Mouse (Mus musculus): ENCODE measurements around the gene Rab27a.
"Not testable (repeated sequence)": the region's sequence is repeated elsewhere in the genome, so short reads cannot be mapped to it uniquely, and the experiment has no call there.

The Rab27a gene

DNA sequence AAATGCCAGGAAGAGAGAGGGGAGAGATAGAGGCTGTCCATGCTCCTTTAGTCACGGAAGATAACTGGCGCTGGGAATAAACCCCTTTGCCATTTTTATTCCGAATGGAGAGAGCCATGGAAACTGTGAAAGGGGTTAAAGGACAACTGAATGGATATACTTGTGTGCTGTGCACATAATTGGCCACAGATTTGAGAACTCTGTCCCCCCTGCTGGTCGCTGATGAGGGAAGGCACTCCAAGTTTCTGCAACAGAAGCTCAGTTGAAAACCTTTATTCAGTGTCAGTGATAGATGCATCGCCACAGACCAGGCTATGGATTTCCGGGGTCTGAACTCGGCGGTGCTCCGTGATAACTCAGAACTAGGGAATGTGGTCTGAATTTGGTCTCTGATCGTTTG lies 45.5 kb downstream of the Rab27a start:
- no peak for DNase-seq (ENCODE audit: low spot score)

- DNase-seq (ENCODE audit: low spot score): peak; percentile 67
Measured at GRCm38 (mm10) chr9:73091747-73092146, 47.1 kb downstream of the Rab27a start.

- DNase-seq (ENCODE audit: low spot score): no peak
Measured at GRCm38 (mm10) chr9:73094580-73094979, 49.9 kb downstream of the Rab27a start.

DNA sequence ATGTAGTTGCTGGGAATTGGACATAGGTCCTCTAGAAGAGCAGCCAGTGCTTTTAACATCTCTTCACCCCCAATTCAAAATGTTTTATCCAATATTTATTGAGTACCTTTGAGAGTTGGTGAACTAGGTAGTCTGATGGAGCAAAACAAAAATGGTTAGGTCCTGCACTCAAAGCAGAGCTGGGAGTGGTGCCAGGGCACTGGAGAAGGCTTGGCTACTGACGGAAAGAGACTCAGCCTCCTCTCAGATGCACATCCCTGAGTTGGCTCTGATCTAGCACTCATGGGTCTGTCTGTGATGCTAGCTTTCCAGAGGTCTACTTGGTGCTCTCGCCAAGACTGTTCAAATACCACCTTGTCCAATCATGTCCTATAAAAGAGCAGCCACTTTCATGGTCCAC lies 53.2 kb downstream of the Rab27a start:
- DNase-seq (ENCODE audit: low spot score): no peak

DNA sequence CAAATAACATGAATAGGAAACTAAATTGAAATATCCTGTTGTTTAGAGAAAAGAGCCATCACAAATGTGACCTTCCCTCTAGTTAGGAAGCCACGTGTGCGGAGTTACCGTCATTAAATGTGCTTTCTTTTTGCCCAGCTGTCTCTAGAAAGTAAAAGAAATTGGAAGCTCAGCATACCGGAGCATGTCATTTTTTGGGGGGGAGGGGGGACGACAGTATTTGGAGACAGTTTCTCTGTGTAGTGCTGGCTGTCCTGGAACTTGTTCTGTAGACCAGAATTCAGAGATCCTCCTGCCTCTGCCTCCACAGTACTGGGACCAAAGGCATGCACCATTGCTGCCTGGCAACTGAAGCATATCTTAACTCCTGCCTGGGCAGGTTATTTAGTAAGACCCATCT lies 56.9 kb downstream of the Rab27a start, which contains the start of gene Khdc3:
Khdc3 (plus strand) TSS at position 301 of the 400 bp plus-strand sequence.
- no peak for DNase-seq (ENCODE audit: low spot score)

DNA sequence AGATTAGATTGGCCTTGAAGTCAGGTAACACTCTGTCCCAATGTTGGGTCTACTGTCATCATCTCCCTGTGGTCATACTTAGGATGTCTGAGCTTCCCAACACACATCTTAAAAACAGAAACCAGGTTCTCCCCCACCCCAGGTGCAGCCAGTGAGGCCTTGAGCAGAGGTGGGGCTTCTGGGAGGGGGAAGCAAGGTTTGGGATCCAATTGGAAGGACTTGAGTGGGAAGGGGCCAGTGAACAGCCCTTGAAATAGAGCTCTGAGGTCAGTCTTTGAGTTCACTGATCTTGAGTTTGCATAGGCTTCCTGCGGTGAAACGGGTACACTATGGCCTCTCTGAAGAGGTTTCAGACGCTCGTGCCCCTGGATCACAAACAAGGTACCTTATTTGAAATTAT lies 57.5 kb downstream of the Rab27a start, which contains the start of gene Gm20509:
Gm20509 (plus strand) TSS at position 290 of the 400 bp plus-strand sequence.
- DNase-seq (ENCODE audit: low spot score): no peak

GRCm38 (mm10) chr9:73103159-73103879 lies 58.7 kb downstream of the Rab27a start:
- DNase-seq (ENCODE audit: low spot score): no peak

DNA sequence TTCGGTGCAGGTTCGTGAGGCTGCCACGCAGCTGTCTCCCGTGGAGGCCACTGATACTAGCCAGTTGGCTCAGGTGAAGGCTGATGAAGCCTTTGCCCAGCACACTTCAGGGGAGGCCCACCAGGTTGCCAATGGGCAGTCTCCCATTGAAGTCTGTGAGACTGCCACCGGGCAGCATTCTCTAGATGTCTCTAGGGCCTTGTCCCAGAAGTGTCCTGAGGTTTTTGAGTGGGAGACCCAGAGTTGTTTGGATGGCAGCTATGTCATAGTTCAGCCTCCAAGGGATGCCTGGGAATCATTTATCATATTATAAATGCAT lies 59.2 kb downstream of the Rab27a start:
- DNase-seq (ENCODE audit: low spot score): no peak

- no peak for DNase-seq (ENCODE audit: low spot score)
Measured at GRCm38 (mm10) chr9:73105141-73105540, 60.5 kb downstream of the Rab27a start.

GRCm38 (mm10) chr9:73105771-73106170 lies 61.1 kb downstream of the Rab27a start:
- no peak for DNase-seq (ENCODE audit: low spot score)

DNA sequence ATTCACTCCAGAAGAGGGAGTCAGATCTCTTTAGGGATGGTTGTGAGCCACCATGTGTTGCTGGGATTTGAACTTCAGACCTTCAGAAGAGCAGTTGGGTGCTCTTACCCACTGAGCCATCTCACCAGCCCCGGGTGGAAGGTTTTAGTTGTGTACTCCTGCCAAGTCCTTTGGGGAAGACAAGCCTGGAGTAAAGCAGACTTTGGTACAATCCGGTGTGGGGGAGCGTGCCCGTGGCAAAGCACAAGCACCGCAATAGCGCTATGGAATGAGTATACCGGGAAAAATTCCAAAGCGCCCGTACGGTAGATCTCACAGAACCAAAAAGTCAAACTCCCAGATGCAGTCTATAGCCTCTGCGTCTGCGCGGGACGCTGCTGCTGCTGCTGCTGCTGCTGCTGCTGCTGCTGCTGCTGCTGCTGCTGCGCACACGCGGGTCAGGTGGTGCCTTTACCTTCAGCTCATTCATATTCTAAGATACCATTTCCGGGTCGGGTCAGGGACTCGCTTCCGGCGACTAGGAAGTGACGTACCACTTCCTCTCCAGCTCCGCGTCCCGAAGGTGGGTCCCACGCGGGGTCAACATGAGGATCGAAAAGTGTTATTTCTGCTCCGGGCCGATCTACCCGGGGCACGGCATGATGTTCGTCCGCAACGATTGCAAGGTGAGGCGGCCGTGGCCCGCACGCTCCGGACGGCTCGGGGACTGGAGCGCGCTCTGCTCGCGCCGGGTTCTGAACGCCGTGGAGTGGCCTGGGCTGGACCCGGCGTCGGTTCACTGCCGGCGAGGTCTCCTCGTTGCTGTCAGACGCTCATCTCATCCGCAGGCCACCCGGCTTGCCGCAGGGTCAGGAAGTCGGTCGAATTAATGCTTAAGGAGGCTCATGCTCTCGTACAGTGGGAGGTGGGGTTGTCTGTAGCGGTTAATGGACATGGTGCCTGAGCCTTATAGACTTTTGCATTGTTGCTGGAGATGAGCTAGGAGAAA lies 68.6 kb downstream of the Rab27a start, which contains the start of gene Rsl24d1:
Rsl24d1 (plus strand) TSS at position 508 of the 988 bp plus-strand sequence.
- DNase-seq (ENCODE audit: low spot score): peak; percentile 82

DNA sequence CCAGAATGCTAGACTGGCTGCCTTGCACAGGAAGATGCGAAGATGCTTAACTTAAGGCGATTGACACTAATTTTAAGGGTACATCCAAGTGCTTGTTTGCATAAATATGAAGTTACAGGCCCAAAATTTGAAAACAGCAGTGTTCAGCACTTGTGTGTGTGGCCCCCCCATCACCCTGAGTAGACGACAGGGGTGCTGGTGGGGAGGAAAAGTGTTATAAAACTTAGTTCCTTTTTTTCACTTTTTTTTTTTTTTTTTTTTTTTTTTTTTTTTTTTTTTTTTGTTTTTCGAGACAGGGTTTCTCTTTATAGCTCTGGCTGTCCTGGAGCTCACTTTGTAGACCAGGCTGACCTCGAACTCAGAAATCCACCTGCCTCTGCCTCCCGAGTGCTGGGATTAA lies 72.0 kb downstream of the Rab27a start:
- DNase-seq (ENCODE audit: low spot score): not testable (repeated sequence)

- no peak for DNase-seq (ENCODE audit: low spot score)
Measured at GRCm38 (mm10) chr9:73118012-73118411, 73.4 kb downstream of the Rab27a start.

DNA sequence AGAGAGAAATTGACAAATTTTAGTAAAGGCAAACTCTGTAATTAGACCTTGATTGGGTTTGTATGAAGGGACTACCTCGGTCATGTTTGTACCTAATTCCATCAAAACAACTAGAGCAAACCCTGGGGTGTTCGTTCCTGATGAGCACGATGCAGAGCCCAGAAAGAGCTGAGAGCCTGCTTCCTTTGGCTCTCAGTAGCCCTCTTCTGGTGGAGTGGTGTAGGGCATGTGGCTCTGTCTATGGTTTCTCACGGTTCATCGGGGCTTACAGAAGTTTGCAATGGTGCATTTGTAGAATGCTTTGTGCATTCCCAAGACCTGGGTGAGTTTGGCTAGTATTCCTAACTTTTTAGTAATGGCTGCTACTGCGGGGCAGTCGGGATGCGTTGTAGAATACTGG lies 77.1 kb downstream of the Rab27a start:
- DNase-seq (ENCODE audit: low spot score): no peak

- DNase-seq (ENCODE audit: low spot score): no peak
Measured at GRCm38 (mm10) chr9:73125043-73125570, 80.5 kb downstream of the Rab27a start.

- DNase-seq (ENCODE audit: low spot score): no peak
Measured at GRCm38 (mm10) chr9:73127457-73127856, 82.8 kb downstream of the Rab27a start.

GRCm38 (mm10) chr9:73129875-73130274 lies 85.2 kb downstream of the Rab27a start:
- no peak for DNase-seq (ENCODE audit: low spot score)

DNA sequence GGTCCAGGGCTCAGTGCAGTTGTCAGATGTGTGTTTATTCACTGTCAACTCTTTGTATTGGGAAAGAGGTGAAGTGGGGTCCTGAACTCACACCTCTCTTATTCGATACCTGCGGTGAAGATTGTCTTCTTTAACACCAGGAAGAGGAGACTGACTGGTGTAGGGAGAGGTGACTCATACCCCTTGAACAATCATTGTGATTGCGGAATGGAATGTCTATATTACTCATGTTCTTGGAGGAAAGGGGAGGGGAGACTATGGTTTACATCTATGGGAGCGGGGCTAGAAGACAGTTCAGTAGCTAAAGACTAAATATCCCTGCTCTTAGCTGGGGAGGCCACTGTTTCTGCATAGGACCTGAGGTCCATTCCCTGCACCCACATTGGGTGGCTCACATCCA lies 85.9 kb downstream of the Rab27a start:
- no peak for DNase-seq (ENCODE audit: low spot score)

- no peak for DNase-seq (ENCODE audit: low spot score)
Measured at GRCm38 (mm10) chr9:73137341-73137886, 92.8 kb downstream of the Rab27a start.

Data from layer of hippocampus, adult 9-10 months (tissue).